Mouse (Mus musculus): ENCODE data around the gene Spint2. TPM values are rescaled to one million over a fixed set of nuclear protein-coding genes. Genes with fewer than 3 reads are reported as not detected.
"Not testable (repeated sequence)": the region's sequence is repeated elsewhere in the genome, so short reads cannot be mapped to it uniquely, and the experiment has no call there.

Spint2 gene
- total RNA-seq, 2 experiments from 2014 or later = 21.1 to 24.4 TPM

GRCm38 (mm10) chr7:29248261-29248841 is 33.4 kb downstream of the Spint2 start, which contains the start of gene 2200002D01Rik:
Gene 2200002D01Rik (minus strand): TSS chr7:29248466.
- intact Hi-C loops (cut with DNase I) = loop anchor here (5.0 kb wide), 1 partner anchor 196 kb away; no protein-coding TSS in a partner anchor
- no peak for DNase-seq (ENCODE audit: low spot score in 2 of 2)

- no peak for DNase-seq (ENCODE audit: low spot score in 2 of 2)
- intact Hi-C loops (cut with DNase I) = loop anchor here (2.0 to 5.0 kb wide), 2 partner anchors 49 to 195 kb away; no protein-coding TSS in a partner anchor
Measured at GRCm38 (mm10) chr7:29247706-29248105, 34.0 kb downstream of the Spint2 start.

GRCm38 (mm10) chr7:29247314-29247700 is 34.4 kb downstream of the Spint2 start:
- intact Hi-C loops (cut with DNase I) = loop anchor here (2.0 to 5.0 kb wide), 2 partner anchors 49 to 195 kb away; no protein-coding TSS in a partner anchor

GRCm38 (mm10) chr7:29246619-29247313 is 34.9 kb downstream of the Spint2 start:
- intact Hi-C loops (cut with DNase I) = loop anchor here (2.0 to 5.0 kb wide), 2 partner anchors 50 to 194 kb away; no protein-coding TSS in a partner anchor
- no peak for DNase-seq (ENCODE audit: low spot score in 2 of 2)

More at GRCm38 (mm10) chr7:29247314-29247700, 34.4 kb downstream of the Spint2 start:
- peak; percentile 53 to 60 for DNase-seq (ENCODE audit: low spot score in 2 of 2)

- DNase-seq (ENCODE audit: low spot score in 2 of 2) = no peak
- intact Hi-C loops (cut with DNase I) = loop anchor here (2.0 to 5.0 kb wide), 2 partner anchors 51 to 194 kb away; no protein-coding TSS in a partner anchor
Measured at GRCm38 (mm10) chr7:29246015-29246414, 35.7 kb downstream of the Spint2 start.

- no peak for DNase-seq (ENCODE audit: low spot score in 2 of 2)
- intact Hi-C loops (cut with DNase I) = loop anchor here (5.0 kb wide), 2 partner anchors 117 to 193 kb away; no protein-coding TSS in a partner anchor
Measured at GRCm38 (mm10) chr7:29244732-29245416, 36.8 kb downstream of the Spint2 start.

- intact Hi-C loops (cut with DNase I) = loop anchor here (1.0 kb wide), 1 partner anchor 58 kb away; the partner anchor contains the start of gene Psmd8
- peak; percentile 96 to 99 for DNase-seq (ENCODE audit: low spot score in 2 of 2)
Measured at GRCm38 (mm10) chr7:29238019-29238967, 43.4 kb downstream of the Spint2 start, which contains the start of gene Yif1b. Gene Yif1b (plus strand): TSS chr7:29238329.

- intact Hi-C loops (cut with DNase I); DNase-seq (ENCODE audit: low spot score in 2 of 2): not testable (repeated sequence)
Measured at GRCm38 (mm10) chr7:29237596-29237995, 44.1 kb downstream of the Spint2 start.

GRCm38 (mm10) chr7:29236593-29236992 is 45.1 kb downstream of the Spint2 start:
- intact Hi-C loops (cut with DNase I) = no loop called here
- no peak for DNase-seq (ENCODE audit: low spot score in 2 of 2)

GRCm38 (mm10) chr7:29234661-29235060 is 47.1 kb downstream of the Spint2 start:
- intact Hi-C loops (cut with DNase I) = no loop called here
- DNase-seq (ENCODE audit: low spot score in 2 of 2) = no peak

GRCm38 (mm10) chr7:29233745-29234144 is 48.0 kb downstream of the Spint2 start:
- DNase-seq (ENCODE audit: low spot score in 2 of 2) = peak in 1 of 2 experiments; percentile 38
- intact Hi-C loops (cut with DNase I) = no loop called here

GRCm38 (mm10) chr7:29232247-29233013 is 49.3 kb downstream of the Spint2 start, which contains the start of gene Kcnk6:
Gene Kcnk6 (minus strand): TSS chr7:29232515.
- no peak for DNase-seq (ENCODE audit: low spot score in 2 of 2)
- intact Hi-C loops (cut with DNase I) = no loop called here

GRCm38 (mm10) chr7:29231517-29231916 is 50.2 kb downstream of the Spint2 start:
- intact Hi-C loops (cut with DNase I) = no loop called here
- DNase-seq (ENCODE audit: low spot score in 2 of 2) = no peak

GRCm38 (mm10) chr7:29230560-29230959 is 51.2 kb downstream of the Spint2 start:
- no peak for DNase-seq (ENCODE audit: low spot score in 2 of 2)
- intact Hi-C loops (cut with DNase I) = no loop called here

GRCm38 (mm10) chr7:29228202-29228601 is 53.5 kb downstream of the Spint2 start:
- DNase-seq (ENCODE audit: low spot score in 2 of 2) = no peak
- intact Hi-C loops (cut with DNase I) = no loop called here

GRCm38 (mm10) chr7:29225520-29225919 is 56.2 kb downstream of the Spint2 start:
- intact Hi-C loops (cut with DNase I) = no loop called here
- DNase-seq (ENCODE audit: low spot score in 2 of 2) = no peak

- no peak for DNase-seq (ENCODE audit: low spot score in 2 of 2)
- intact Hi-C loops (cut with DNase I) = no loop called here
Measured at GRCm38 (mm10) chr7:29224756-29225394, 56.8 kb downstream of the Spint2 start.

- DNase-seq (ENCODE audit: low spot score in 2 of 2) = no peak
- intact Hi-C loops (cut with DNase I) = no loop called here
Measured at GRCm38 (mm10) chr7:29214846-29215245, 66.9 kb downstream of the Spint2 start.
